Mouse (Mus musculus): ENCODE results near the gene Prm3. TPM values are rescaled to one million over a fixed set of nuclear protein-coding genes. Genes with fewer than 3 reads are reported as not detected.

Prm3 gene
- polyA plus RNA-seq, 1 experiment from 2014 or later: not detected

DNA sequence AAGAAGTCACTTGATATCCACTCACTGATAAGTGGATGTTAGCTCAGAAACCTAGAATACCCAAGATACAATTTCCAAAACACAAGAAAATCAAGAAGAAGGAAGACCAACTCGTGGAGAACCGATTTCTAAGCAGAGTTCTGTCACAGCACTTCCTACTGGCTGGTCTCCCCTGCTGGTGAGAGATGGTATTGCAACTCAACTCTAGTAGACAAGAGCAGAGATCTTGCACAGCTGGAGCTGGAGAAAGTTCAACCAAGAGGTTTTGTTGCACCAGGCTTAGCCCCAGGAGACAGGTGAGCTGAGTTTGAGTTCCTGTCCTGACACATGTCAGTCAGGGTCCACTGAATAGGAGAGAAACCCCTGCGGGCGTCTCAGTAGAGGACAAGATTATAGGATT is 23.6 kb downstream of the Prm3 start:
- ATAC-seq: no peak
- WGBS: 40% methylated on average over 4 of the region's 4 CpGs
- no peaks in the 10 kb centered on the region for H3K9me3 ChIP-seq (ENCODE audit: control insufficient read depth, low read length)
- H3K27ac ChIP-seq (ENCODE audit: low read length): no peak overlapping the region
- H3K36me3 ChIP-seq (ENCODE audit: control insufficient read depth, insufficient read depth): no peaks in the 10 kb centered on the region
- H3K4me1 ChIP-seq (replicated peaks; ENCODE audit: control insufficient read depth, insufficient read depth, low read length): no peaks in the 10 kb centered on the region
- no peaks in the 10 kb centered on the region for H3K27me3 ChIP-seq (replicated peaks; ENCODE audit: control insufficient read depth, insufficient read depth, low read length)
- H3K4me3 ChIP-seq (replicated peaks; ENCODE audit: low read length): no peak overlapping the region
- H3K4me2 ChIP-seq (ENCODE audit: low read length): no peak overlapping the region
- no peak overlapping the region for H3K9ac ChIP-seq (replicated peaks; ENCODE audit: low read depth, low read length)

DNA sequence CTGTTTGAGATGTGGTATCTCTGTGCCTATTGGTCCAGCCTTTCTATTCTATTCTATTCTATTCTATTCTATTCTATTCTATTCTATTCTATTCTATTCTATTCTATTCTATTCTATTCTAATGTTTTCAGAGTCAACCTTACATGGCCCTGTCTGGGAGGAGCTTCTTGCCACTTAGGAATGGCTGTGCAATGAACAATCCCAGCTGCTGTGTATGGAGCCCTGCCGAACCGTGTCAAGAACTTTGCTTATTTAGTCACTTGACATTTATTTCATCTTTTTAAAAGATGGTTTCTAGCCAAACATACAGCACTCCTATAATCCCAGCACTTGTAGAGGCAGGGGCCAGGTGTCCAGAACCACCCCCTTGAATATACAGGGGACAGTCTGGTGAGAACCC is 26.4 kb downstream of the Prm3 start:
- Histone ChIP-seq H3K4me2 (ENCODE audit: low read length) (no peak overlapping the region), H3K9me3 (ENCODE audit: control insufficient read depth, low read length) (no peaks in the 10 kb centered on the region), H3K27me3 (replicated peaks; ENCODE audit: control insufficient read depth, insufficient read depth, low read length) (no peaks in the 10 kb centered on the region), H3K27ac (ENCODE audit: low read length) (no peak overlapping the region), H3K4me1 (replicated peaks; ENCODE audit: control insufficient read depth, insufficient read depth, low read length) (no peaks in the 10 kb centered on the region), H3K9ac (replicated peaks; ENCODE audit: low read depth, low read length) (no peak overlapping the region), H3K4me3 (replicated peaks; ENCODE audit: low read length) (no peak overlapping the region), H3K36me3 (ENCODE audit: control insufficient read depth, insufficient read depth) (no peaks in the 10 kb centered on the region)
- ATAC-seq: no peak
- WGBS: 74% methylated on average over 2 of the region's 2 CpGs

DNA sequence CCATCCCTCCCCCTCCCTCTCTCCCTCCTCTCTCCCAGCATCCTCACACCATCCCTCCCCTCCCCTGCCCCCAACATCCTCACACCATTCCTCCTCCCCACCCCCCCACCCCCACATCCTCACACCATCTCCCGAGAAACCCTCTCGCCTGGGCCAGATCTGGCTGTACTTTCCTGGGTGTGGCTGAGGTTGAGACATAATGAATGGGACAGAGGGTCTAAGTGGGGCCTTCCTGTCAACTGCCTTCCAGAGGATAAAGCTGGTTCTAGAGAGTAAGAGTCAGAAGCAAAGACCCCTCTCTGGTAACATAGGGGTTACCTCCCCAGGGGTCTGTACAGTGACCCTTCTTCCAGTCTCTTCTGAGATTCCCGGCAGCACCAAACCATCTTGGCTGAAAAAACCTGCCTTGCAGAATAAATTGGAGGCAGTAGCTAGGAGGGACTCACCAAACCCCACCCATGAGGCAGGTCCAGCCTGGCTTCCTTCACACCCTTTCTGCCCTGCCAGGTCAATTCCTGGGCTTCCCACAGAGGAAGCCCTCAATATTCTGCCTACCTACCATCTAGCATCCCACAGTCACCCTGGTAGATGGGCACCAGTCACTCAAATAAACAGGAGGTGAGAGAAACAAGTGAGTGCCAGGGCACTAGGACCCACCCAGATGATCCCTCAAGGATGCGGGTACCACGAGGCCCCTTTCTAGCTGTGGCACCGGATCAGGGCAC is 27.0 kb downstream of the Prm3 start:
- Histone ChIP-seq H3K4me3 (replicated peaks; ENCODE audit: low read length) (no peak overlapping the region), H3K27me3 (replicated peaks; ENCODE audit: control insufficient read depth, insufficient read depth, low read length) (no peaks in the 10 kb centered on the region), H3K9me3 (ENCODE audit: control insufficient read depth, low read length) (no peaks in the 10 kb centered on the region), H3K4me1 (replicated peaks; ENCODE audit: control insufficient read depth, insufficient read depth, low read length) (no peaks in the 10 kb centered on the region), H3K36me3 (ENCODE audit: control insufficient read depth, insufficient read depth) (no peaks in the 10 kb centered on the region), H3K9ac (replicated peaks; ENCODE audit: low read depth, low read length) (no peak overlapping the region), H3K4me2 (ENCODE audit: low read length) (no peak overlapping the region), H3K27ac (ENCODE audit: low read length) (no peak overlapping the region)
- WGBS: 61% methylated on average over 6 of the region's 6 CpGs
- ATAC-seq: no peak

- Histone ChIP-seq H3K9me3 (ENCODE audit: control insufficient read depth, low read length) (no peaks in the 10 kb centered on the region), H3K36me3 (ENCODE audit: control insufficient read depth, insufficient read depth) (no peaks in the 10 kb centered on the region), H3K27ac (ENCODE audit: low read length) (no peak overlapping the region), H3K4me1 (replicated peaks; ENCODE audit: control insufficient read depth, insufficient read depth, low read length) (no peaks in the 10 kb centered on the region), H3K4me3 (replicated peaks; ENCODE audit: low read length) (no peak overlapping the region), H3K4me2 (ENCODE audit: low read length) (no peak overlapping the region), H3K9ac (replicated peaks; ENCODE audit: low read depth, low read length) (no peak overlapping the region), H3K27me3 (replicated peaks; ENCODE audit: control insufficient read depth, insufficient read depth, low read length) (no peaks in the 10 kb centered on the region)
- no peak for ATAC-seq
- WGBS: 81% methylated on average over 5 of the region's 5 CpGs
Measured at GRCm38 (mm10) chr16:10762569-10763180, 28.0 kb downstream of the Prm3 start.

DNA sequence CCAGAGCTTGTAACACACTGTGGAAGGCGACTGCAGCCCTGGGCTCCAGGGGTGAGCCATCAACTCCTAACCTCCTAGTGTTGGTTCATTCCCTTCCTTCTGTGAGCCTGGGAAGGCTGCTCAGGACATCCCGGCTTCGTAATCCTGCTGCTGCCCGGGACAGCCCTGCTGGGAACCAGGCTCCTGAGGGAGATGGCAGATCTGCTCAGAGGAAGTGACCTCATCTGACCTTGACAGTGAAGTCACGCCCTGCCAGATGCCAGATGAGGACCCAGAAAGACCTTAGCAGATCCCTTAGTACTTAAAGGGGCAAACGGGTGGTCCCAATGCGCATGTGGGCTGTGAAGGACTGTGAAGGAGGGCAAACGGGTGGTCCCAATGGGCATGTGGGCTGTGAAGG is 29.5 kb downstream of the Prm3 start:
- no peaks in the 10 kb centered on the region for H3K27me3 ChIP-seq (replicated peaks; ENCODE audit: control insufficient read depth, insufficient read depth, low read length)
- H3K4me3 ChIP-seq (replicated peaks; ENCODE audit: low read length): no peak overlapping the region
- no peaks in the 10 kb centered on the region for H3K9me3 ChIP-seq (ENCODE audit: control insufficient read depth, low read length)
- no peak for ATAC-seq
- H3K9ac ChIP-seq (replicated peaks; ENCODE audit: low read depth, low read length): no peak overlapping the region
- no peak overlapping the region for H3K27ac ChIP-seq (ENCODE audit: low read length)
- WGBS: 82% methylated on average over 8 of the region's 8 CpGs
- H3K36me3 ChIP-seq (ENCODE audit: control insufficient read depth, insufficient read depth): no peaks in the 10 kb centered on the region
- no peaks in the 10 kb centered on the region for H3K4me1 ChIP-seq (replicated peaks; ENCODE audit: control insufficient read depth, insufficient read depth, low read length)
- H3K4me2 ChIP-seq (ENCODE audit: low read length): no peak overlapping the region

GRCm38 (mm10) chr16:10756168-10756567 is 34.5 kb downstream of the Prm3 start:
- H3K9ac ChIP-seq (replicated peaks; ENCODE audit: low read depth, low read length): no peak overlapping the region
- no peaks in the 10 kb centered on the region for H3K36me3 ChIP-seq (ENCODE audit: control insufficient read depth, insufficient read depth)
- H3K9me3 ChIP-seq (ENCODE audit: control insufficient read depth, low read length): no peaks in the 10 kb centered on the region
- H3K4me3 ChIP-seq (replicated peaks; ENCODE audit: low read length): no peak overlapping the region
- no peaks in the 10 kb centered on the region for H3K27me3 ChIP-seq (replicated peaks; ENCODE audit: control insufficient read depth, insufficient read depth, low read length)
- 80% methylated on average over 5 of the region's 6 CpGs for WGBS
- no peak overlapping the region for H3K4me2 ChIP-seq (ENCODE audit: low read length)
- no peak for ATAC-seq
- H3K27ac ChIP-seq (ENCODE audit: low read length): no peak overlapping the region
- H3K4me1 ChIP-seq (replicated peaks; ENCODE audit: control insufficient read depth, insufficient read depth, low read length): no peaks in the 10 kb centered on the region

DNA sequence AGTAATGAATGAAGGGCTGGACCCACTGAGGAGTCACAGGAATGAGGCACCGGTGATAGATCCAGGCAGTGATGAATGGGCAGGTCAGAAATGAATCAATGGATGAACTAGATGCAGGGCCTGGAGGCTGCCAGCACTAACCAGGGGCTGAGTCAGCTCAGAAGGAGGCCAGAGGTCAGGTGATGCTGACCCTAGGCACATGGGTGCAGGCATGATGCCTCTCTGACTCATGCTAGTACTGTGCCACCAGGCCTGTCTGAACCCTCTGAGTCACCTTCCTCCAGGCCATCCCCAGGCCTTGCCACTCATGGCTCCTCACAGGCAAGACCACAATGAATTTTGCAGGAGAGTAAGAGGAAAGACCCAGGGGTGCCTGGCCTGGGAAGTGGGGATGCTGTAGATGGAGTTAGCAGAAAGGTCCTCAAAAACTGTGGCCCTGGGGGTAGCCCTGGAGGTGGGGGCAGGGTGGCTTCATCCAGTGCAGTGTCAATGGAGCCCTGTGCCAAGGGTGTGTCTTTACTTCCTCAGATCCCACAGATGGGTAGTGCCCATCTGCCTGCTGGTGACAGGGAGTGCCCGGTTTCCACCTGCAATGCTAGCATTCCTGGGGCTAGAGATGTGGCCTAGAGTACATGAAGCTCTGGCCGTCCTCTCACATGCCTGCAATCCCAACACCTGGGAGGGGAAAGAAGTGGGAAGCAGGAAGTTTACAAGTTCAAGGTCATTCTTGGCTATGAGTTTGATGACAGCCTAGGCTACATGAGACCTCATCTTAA is 36.0 kb downstream of the Prm3 start:
- Histone ChIP-seq H3K9me3 (ENCODE audit: control insufficient read depth, low read length) (no peaks in the 10 kb centered on the region), H3K4me3 (replicated peaks; ENCODE audit: low read length) (no peak overlapping the region), H3K27me3 (replicated peaks; ENCODE audit: control insufficient read depth, insufficient read depth, low read length) (no peaks in the 10 kb centered on the region), H3K4me1 (replicated peaks; ENCODE audit: control insufficient read depth, insufficient read depth, low read length) (peaks cover 2% of the 10 kb centered on the region), H3K36me3 (ENCODE audit: control insufficient read depth, insufficient read depth) (no peaks in the 10 kb centered on the region), H3K27ac (ENCODE audit: low read length) (no peak overlapping the region), H3K9ac (replicated peaks; ENCODE audit: low read depth, low read length) (no peak overlapping the region), H3K4me2 (ENCODE audit: low read length) (no peak overlapping the region)
- ATAC-seq: no peak
- 91% methylated on average over 3 of the region's 3 CpGs for WGBS

GRCm38 (mm10) chr16:10749824-10750223 is 40.9 kb downstream of the Prm3 start:
- Histone ChIP-seq H3K27ac (ENCODE audit: low read length) (no peak overlapping the region), H3K4me2 (ENCODE audit: low read length) (no peak overlapping the region), H3K4me1 (replicated peaks; ENCODE audit: control insufficient read depth, insufficient read depth, low read length) (peaks cover 7% of the 10 kb centered on the region), H3K36me3 (ENCODE audit: control insufficient read depth, insufficient read depth) (no peaks in the 10 kb centered on the region), H3K9me3 (ENCODE audit: control insufficient read depth, low read length) (no peaks in the 10 kb centered on the region), H3K9ac (replicated peaks; ENCODE audit: low read depth, low read length) (no peak overlapping the region), H3K27me3 (replicated peaks; ENCODE audit: control insufficient read depth, insufficient read depth, low read length) (no peaks in the 10 kb centered on the region), H3K4me3 (replicated peaks; ENCODE audit: low read length) (no peak overlapping the region)
- peak; percentile 78 for ATAC-seq
- 44% methylated on average over 7 of the region's 7 CpGs for WGBS

DNA sequence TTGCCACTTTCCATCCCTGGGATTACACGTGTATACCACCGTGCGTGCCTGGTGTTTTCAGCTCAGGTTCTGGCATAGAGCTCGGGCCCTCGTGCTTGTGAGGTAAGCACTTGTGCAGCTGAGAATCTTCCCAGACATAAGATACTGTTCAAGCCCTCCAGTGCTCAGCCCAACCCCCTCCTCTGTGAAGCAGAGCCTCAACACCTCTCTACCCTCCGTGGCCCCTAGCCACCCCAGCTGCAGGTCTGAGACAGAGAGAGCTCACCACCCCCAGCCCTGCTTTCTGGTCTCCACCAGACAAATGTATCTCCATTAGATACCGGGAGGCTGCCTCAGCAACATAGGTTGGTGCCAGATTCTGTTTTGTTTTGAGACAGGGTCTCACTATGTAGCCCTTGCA is 41.5 kb downstream of the Prm3 start:
- no peak for ATAC-seq
- no peak overlapping the region for H3K27ac ChIP-seq (ENCODE audit: low read length)
- 74% methylated on average over 7 of the region's 7 CpGs for WGBS
- H3K4me2 ChIP-seq (ENCODE audit: low read length): no peak overlapping the region
- peaks cover 7% of the 10 kb centered on the region for H3K4me1 ChIP-seq (replicated peaks; ENCODE audit: control insufficient read depth, insufficient read depth, low read length)
- H3K36me3 ChIP-seq (ENCODE audit: control insufficient read depth, insufficient read depth): no peaks in the 10 kb centered on the region
- no peak overlapping the region for H3K4me3 ChIP-seq (replicated peaks; ENCODE audit: low read length)
- no peaks in the 10 kb centered on the region for H3K27me3 ChIP-seq (replicated peaks; ENCODE audit: control insufficient read depth, insufficient read depth, low read length)
- no peaks in the 10 kb centered on the region for H3K9me3 ChIP-seq (ENCODE audit: control insufficient read depth, low read length)
- H3K9ac ChIP-seq (replicated peaks; ENCODE audit: low read depth, low read length): no peak overlapping the region

All from forebrain, embryonic 16.5 days (tissue).